Mouse (Mus musculus): ENCODE measurements around the gene Clasrp.

The Clasrp gene

GRCm38 (mm10) chr7:19603849-19604605 is at the start of gene Clasrp:
Clasrp (minus strand) TSS chr7:19604486.
- DNase-seq (ENCODE audit: extremely low read depth, low read depth), result peak; percentile 83

- no peak for DNase-seq (ENCODE audit: extremely low read depth, low read depth)
Observed at GRCm38 (mm10) chr7:19652614-19653013, 48.3 kb upstream of the Clasrp start.

DNA sequence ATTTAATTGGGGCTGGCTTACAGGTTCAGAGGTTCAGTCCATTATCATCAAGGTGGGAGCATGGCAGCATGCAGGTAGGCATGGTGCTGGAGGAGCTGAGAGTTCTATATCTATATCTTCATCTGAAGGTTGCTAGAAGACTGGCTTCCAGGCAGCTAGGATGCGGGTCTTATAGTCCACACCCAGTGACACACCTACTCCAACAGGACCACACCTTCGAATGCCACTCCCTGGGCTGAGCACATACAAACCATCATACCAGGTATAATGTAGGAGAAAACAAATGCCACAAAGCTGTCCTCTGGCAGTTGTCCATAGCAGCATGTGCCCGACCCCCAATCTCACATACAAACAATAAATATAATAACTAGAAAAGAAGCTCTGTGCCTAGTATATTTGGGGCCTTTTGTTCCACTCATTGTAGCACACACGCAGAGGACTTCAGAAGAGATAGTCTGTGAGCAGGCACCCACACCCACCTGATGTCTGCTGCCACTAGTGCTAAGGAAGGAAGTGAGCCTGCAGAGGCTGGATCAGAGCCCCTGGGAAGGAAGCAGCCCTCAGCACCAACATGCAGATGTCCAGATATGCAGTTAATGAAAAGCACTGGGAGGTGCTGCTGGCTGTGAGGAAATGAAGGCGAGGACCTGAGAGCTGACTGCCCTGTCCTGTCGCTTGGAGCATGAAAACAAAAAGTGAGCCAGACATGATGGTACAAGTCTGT is 46.9 kb upstream of the Clasrp start:
- DNase-seq (ENCODE audit: extremely low read depth, low read depth), result no peak

DNA sequence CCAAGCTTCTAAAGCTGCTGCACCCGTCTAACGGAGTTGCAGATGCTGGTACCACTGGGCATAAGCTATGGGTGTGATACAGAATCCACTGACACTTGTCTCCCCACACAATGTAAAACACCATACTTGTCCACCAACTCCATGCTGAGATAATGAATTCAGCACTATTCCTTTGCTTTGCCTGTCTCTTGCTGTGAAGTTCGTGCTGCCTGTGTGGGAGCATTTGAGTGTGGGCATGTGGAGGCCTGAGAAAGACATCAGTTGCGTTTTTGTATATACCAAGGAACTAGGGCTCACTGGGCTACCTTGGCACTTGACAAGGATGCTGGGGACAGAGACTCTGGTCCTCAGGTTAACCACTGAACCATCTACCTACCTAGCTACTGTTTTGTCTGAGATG is 36.9 kb upstream of the Clasrp start:
- DNase-seq (ENCODE audit: extremely low read depth, low read depth), result no peak

DNA sequence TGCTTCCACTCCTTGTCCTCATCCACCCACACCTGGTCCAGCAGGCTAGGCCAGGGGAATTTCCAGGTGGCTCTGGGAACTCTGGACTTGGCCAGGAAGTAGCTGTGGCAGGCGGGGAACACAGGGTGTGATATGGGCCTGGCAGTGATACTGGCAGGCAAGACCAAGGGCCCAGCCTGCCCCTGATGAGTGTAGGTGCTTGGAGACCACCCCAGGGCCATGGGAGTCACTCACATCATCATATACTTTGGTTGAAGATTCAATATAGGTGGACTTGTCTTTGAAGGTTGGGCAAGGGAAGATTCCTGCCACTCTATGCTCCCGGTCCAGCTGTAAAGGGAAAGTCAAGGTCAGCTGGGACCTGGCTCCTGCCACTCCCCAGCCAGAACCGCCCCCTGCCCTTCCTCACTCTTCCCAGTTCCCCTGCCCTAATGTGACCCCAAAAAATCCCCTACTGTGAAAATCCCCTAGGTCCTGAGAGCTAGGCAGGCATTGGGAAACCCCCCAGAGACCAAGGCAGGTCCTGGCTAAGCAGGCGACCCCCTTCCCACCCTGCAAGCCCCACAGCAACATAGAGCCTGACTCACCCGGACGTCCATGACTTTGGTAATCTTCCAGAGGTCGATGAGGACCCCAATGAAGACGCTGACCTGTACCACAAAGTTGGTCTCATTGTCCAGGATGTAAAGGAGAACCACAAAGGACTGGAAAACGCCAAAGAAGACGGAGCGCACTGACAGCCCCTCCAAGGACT is 31.0 kb upstream of the Clasrp start:
- no peak for DNase-seq (ENCODE audit: extremely low read depth, low read depth)

- DNase-seq (ENCODE audit: extremely low read depth, low read depth), result no peak
Observed at GRCm38 (mm10) chr7:19634591-19634990, 30.3 kb upstream of the Clasrp start.

DNA sequence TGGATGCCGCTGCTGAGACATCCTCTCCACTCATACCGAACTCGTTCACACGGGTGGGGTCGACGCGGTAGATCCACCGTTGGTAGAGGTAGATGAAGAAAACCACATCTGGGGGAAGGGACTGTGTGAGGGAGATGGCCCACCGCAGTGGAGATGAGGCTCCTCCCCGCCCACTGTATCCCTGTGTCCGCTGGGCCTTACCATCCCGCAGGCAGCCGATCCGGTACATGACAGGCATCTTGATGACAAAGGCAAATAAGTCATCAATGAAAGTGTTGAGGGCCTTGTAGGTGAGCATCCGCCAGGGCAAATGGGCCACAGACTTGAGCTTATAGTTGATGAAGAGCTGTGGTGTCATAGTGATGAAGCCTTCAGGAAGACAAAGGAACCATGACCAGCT is 29.6 kb upstream of the Clasrp start:
- DNase-seq (ENCODE audit: extremely low read depth, low read depth), result no peak

DNA sequence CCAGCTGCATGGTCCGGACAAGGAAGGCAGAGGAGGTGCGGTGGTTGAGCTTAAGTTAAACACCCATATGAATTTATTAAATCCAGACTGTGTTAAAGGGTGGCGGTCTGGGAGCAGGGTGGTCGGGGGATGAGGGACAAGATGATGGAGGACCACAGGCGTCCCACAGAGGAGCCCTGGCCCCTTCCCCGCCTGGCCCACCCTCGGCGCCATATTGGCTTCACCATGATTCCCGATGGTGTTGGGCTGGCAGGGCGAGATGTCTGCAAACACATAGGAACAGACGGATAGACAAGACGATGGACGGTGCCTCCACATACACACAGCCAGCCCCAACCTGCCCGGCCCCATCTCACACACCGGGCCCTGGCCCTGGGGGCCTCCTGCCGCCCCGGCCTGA is 28.9 kb upstream of the Clasrp start:
- no peak for DNase-seq (ENCODE audit: extremely low read depth, low read depth)

DNA sequence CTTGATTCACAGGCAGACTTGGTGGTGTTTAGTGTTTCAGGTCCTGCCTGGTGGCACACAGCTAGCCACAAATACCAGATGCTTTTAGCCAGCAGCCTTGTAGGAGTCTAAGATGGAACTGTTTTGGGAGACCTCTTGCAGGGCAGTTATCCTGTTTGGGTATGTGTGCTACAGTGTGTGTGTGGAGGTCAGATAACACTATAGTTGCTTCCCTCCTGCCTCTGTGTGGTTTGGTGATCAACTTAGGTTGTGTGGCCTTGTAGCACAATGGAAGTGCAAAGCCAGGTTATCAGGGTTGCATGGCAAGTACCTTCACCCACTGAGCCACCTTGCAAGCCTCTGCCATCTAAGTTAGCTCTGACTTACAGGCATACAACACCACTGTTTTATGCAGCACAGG is 28.4 kb upstream of the Clasrp start:
- DNase-seq (ENCODE audit: extremely low read depth, low read depth), result peak; percentile 64

GRCm38 (mm10) chr7:19632275-19632674 is 28.0 kb upstream of the Clasrp start:
- no peak for DNase-seq (ENCODE audit: extremely low read depth, low read depth)

- peak; percentile 29 for DNase-seq (ENCODE audit: extremely low read depth, low read depth)
Observed at GRCm38 (mm10) chr7:19629361-19629734, 25.1 kb upstream of the Clasrp start, which contains the start of gene Relb. Relb (minus strand) TSS chr7:19629438.

GRCm38 (mm10) chr7:19628536-19629360 is 24.5 kb upstream of the Clasrp start:
- DNase-seq (ENCODE audit: extremely low read depth, low read depth), result peak; percentile 98

GRCm38 (mm10) chr7:19628192-19628535 is 23.9 kb upstream of the Clasrp start:
- no peak for DNase-seq (ENCODE audit: extremely low read depth, low read depth)

DNA sequence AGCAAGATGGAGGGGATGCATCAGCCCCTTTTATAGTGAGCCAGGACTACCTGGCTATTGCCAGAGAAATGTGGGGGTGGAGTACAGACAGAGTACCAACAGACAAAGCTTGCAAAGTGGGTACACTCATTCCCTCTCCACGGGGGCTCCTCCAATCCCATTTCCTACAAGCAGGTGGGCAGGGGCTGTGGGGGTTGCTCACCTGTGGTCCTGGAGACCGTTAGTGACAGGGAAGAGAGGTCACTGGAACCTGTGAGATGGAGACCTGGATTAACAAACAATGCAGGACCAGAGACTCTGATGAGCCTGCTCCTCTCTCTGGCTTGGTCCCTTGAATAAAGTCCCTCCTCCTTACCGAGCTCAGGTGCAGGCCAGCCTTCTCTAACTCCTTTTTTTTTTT is 23.4 kb upstream of the Clasrp start:
- no peak for DNase-seq (ENCODE audit: extremely low read depth, low read depth)

- no peak for DNase-seq (ENCODE audit: extremely low read depth, low read depth)
Observed at GRCm38 (mm10) chr7:19623433-19623832, 19.1 kb upstream of the Clasrp start.

GRCm38 (mm10) chr7:19622241-19622640 is 18.0 kb upstream of the Clasrp start:
- DNase-seq (ENCODE audit: extremely low read depth, low read depth), result no peak

- DNase-seq (ENCODE audit: extremely low read depth, low read depth), result no peak
Observed at GRCm38 (mm10) chr7:19620811-19621210, 16.5 kb upstream of the Clasrp start.

DNA sequence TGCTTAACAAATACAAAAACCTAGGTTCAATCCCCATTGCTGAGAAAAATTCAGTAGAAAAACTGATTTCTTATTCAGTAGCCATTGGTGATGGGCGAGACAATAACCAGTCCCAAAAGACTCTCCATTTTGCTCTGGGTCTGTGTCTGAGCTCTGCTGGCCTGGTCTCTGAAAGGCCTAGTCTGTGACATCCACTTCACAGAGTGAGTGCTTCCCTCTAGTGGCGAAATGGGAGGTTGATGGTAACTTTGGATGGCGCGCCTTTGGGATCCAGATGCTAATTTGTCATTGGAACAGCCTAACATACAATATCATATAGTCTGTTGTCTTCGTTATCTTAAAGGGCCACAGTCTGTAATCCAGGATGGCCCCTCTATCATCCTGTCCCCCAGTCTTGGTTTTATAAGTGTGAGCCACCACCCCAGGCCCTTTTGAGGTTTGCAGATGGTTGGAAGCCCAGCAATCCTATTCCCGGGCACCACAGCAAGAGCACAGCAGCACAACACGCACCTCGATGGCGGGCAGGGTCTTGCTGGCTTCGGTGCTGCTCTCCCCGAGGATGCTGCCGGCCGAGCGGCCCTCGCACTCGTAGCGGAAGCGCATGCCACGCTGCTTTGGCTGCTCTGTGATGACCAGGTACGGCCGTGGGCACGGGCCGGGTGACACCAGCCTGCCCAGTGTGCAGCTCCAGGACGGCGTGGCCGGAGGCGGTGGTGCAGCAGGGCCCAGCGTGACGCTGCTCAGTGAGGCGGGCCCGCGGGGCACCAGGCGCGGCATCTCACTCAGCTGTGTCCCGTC is 14.9 kb upstream of the Clasrp start:
- DNase-seq (ENCODE audit: extremely low read depth, low read depth), result peak; percentile 58

GRCm38 (mm10) chr7:19615036-19615577 is 10.8 kb upstream of the Clasrp start:
- no peak for DNase-seq (ENCODE audit: extremely low read depth, low read depth)

DNA sequence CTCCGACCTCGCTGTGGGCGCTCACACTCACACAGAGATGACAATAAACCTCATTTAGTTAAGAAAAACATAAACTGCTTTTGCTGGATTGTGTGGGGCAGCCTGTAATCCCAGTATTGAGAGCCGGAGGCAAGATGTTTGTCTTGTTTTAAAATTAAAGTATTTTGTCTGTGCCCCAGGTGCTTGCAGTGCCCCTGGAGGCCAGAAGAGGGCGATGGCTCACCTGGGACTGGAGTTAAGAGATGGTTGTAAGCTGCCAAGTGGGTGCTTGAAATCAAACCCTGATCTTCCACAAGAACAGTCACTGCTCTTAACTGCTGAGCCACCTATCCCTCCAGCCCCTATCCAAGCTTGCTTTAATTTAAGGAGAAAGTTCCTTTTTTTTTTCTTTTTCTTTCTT is 6.7 kb upstream of the Clasrp start:
- no peak for DNase-seq (ENCODE audit: extremely low read depth, low read depth)
